Mouse (Mus musculus) embryo, embryonic 9.5 days (tissue): ENCODE measurements around the gene Fgfr1op.
"Not testable (repeated sequence)": the region's sequence is repeated elsewhere in the genome, so short reads cannot be mapped to it uniquely, and the experiment has no call there.

Source experiments
- DNase-seq: peaks from one replicate; pipeline ENCODE4 v3.0.0-alpha.2; 2017; ENCODE audit errors: extremely low spot score

Fgfr1op gene

DNA sequence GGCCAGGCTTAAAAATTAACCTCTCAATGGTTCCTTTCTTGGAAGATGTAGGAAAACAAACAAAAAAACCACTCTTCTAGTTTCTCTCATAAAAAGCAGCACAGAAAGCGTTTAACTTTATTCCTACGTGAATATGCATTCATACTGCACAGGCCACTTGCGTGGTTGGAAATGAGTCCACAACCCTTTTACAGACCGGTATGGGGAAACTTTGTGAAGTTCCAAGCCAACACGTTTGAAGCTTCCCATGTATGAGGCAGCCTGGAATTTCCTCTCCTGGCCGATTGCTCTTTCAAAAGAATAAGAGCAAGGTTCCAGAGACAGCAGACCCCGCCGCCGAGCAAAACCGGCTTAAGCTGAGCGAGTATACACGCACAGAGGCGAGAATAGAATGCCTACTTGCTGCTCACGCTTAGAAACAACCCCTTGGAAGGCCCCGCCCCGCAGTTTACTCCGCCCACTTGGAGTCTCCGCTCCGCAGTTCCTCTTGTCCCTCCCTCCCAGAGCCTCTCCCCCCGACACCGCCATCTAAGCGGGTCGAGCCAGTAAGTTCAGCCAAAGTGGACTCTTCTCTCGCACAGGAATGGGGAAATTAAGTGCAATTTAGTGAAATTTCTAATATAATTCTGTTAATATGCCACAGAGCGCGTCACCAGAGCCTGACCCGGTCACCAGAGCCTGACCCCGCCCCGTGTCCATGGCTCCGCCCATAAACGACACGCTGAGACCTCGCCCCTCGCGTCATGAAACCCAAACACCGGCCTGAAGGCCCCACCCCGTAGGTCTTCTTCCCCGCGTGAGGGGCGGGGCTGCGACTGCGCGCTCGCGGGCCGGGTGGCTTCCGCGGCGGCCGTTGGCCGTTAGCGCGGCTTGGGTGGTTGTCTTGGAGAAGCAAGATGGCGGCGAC is at the start of gene Fgfr1op:
Gene Fgfr1op, plus strand, starts transcription at position 801 of the 907 bp plus-strand sequence.
- DNase-seq, result peak; percentile 20

DNA sequence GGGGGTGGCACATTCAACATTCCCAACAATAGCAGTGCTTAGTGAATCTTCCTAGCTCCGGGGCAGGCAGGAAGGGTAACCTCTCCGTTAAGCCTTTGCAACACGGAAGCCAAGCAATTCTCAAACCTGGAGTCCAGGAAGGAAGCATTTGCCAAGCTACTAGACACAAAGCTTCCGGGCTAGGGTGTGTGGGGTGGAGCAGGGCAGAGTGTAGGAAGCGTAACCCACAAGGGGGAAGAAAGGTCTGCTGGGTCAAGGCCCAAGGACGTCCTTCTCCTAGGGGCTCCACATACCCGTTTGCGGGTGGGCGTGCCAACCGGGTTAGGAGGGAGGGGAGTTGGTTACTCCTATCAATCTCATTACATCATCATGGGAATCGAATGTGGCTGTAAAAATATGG is 48.9 kb upstream of the Fgfr1op start:
- DNase-seq, result not testable (repeated sequence)

- DNase-seq, result not testable (repeated sequence)
Measured at GRCm38 (mm10) chr17:8116928-8117327, 48.4 kb upstream of the Fgfr1op start.

- not testable (repeated sequence) for DNase-seq
Measured at GRCm38 (mm10) chr17:8122974-8123373, 42.3 kb upstream of the Fgfr1op start.

DNA sequence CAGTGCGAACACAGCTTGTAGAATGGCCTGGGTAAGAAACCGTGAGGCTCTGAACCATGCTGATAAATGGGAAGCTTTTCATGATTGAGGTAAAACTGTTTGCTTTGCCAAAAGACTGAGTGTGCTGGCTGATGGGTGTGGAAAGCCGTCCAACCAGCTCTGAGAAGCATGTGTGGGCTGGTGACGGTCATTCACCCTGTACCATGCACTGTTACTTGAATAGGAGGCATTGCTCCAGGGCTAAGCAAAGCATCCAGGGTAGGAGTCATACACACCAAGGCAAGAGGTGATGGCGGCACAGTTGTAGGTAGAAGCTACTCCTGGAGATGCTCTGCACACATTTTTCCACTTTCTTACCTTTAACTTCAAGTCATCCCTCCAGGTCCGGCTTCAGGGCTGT is 40.7 kb upstream of the Fgfr1op start:
- not testable (repeated sequence) for DNase-seq

DNA sequence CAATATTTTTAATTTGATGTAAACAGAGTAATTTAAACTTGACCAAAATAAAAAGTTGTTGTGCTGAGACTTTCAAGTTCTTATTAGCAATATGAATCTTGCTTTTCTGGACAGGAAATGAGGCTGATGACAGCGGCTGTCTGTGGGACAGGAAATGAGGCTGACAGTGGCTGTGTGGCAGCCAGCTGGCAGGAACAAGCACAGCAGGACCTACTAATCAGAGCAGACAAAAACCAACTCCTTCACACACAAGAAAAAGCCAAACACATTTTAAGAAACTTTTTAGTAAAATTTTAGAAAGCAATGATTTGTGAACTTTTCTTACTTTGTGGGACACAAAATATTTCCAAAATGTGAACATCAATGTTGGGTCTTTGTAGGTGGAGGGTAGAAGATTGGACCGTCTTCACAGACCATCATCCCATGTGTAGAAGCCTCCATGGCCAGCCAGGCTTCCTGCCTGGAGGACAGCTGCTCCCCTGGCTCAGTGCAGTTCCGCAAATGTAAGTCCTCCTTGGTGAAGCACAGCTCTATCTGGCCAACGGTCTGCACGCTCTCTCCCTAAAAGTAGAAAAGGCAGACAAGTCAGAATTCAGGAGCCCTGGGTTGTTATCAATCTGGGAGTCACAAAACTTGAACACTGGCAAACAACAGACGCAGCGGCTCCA is 36.8 kb upstream of the Fgfr1op start:
- DNase-seq, result not testable (repeated sequence)

DNA sequence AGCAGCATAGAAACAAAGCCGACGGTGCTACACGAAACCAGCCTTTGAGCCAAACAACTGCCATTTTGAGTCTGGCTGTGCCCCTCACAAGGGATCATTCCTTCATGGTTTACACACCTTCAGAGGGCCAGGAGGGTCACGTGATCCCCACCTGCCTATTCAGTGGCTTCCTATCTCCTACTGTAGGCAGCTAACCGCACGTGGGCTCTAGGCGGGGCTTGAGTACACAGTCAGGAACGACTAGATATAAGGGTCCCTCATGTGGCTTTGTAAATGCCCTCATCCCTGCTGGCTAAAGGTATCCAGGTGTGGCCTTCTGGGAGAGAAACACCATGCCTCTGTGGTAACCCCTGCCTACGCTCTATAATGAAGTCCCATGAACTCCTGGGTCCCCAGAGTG is 35.7 kb upstream of the Fgfr1op start:
- not testable (repeated sequence) for DNase-seq

DNA sequence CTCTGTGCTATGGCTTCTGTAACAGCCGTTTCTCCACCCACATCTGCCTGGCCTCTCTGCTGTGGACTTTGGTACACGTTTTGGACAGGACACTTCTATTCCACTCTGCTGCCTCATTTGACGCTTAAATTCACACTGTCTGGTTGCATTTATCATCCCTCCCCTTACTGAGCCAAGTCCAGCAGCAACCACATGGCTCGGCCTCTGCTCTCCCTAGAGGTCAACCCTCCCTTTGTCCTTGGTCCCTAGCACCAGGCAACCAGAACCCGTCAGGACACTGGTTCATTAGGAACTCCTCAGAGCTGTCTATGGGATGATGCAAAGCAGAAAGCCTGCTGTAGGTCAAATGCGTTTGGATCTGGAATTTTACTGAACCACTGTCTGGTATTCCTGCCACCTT is 34.5 kb upstream of the Fgfr1op start:
- not testable (repeated sequence) for DNase-seq

GRCm38 (mm10) chr17:8138116-8138515 is 27.2 kb upstream of the Fgfr1op start:
- not testable (repeated sequence) for DNase-seq

DNA sequence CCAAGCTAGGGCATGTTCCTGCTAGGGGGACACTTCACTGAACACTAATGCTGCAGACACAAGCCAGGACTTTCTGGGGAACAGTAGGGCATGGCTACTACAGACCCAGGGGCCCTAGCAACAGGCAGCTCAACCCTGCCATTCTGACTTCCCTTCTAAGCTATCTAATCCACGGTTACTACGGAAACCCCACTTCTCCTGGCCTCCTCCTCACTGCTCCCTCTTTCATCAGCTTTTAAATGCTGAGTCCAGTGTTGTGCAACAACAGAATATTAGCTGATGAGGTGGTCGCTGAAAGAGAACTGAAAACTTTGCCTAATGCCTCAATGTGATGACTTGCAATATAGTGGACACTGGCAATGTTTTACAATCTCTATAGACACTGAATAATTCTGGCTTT is 25.1 kb upstream of the Fgfr1op start:
- DNase-seq, result not testable (repeated sequence)

DNA sequence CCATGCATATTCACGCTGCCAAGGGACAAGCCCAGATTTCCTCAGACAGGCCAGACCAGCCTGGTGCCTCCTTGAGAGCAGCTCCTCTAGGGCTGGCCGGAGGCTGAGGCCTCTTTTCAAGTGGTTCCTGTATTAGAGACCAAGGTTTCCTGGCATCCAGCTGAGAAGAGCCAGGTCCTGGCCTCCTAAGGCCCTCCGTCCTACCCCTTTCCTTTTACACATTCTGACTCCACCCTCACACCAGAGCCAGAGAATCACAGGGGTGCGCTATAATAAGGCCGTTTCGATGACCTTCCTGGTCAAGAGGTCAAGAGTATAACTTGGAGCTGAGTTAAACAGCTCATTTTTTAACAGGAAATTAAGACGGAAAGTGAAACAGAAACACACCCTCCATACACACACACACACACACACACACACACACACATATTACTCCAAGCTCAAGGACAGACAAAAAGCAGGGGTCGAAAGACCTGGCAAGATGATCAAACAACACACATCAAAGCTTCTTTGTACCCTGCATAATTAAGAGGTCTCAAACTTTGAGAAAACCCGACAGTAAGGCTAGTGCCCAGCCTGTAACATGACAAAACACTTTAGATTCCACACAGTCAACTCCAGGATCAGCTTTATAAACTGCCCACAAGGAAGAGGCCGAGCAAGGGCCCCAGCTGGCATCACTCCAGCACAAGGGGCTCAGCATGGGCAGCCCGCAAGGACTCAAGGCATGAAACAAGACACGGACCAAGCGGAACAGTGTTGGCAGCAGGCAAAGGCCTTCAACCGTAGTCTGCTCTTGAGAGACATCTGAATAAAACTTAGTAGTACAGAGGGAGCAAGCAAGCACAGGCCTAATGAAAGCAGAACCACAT is 21.3 kb upstream of the Fgfr1op start:
- DNase-seq, result not testable (repeated sequence)

GRCm38 (mm10) chr17:8146931-8147330 is 18.4 kb upstream of the Fgfr1op start:
- DNase-seq, result not testable (repeated sequence)

- DNase-seq, result peak; percentile 48
Measured at GRCm38 (mm10) chr17:8147439-8148316, 17.6 kb upstream of the Fgfr1op start, which contains the start of the genes Gm49673 and Rnaset2a. Gene Gm49673, minus strand, starts transcription at chr17:8147788. Gene Rnaset2a, minus strand, starts transcription at chr17:8148097.

GRCm38 (mm10) chr17:8155010-8155409 is 10.3 kb upstream of the Fgfr1op start:
- DNase-seq, result not testable (repeated sequence)

DNA sequence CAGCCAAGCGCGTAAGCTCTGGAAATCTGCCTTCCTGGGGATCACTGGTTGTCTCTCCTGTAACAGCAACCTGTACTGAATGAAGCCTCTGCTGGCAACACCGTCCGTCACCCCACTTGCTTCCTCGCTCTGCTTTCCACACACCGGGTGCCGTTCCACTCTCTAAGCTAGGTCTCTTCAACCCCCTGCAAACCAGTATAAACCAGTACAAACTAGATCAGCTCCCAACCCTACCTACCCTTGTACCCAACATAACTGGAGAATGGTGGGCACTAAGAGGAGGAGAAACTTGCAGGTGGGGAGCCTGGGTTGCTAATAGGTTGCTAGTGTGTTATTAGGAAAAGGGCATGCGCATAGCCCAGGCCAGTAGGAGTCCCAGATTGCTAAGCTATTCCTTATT is 9.3 kb upstream of the Fgfr1op start:
- DNase-seq, result not testable (repeated sequence)

DNA sequence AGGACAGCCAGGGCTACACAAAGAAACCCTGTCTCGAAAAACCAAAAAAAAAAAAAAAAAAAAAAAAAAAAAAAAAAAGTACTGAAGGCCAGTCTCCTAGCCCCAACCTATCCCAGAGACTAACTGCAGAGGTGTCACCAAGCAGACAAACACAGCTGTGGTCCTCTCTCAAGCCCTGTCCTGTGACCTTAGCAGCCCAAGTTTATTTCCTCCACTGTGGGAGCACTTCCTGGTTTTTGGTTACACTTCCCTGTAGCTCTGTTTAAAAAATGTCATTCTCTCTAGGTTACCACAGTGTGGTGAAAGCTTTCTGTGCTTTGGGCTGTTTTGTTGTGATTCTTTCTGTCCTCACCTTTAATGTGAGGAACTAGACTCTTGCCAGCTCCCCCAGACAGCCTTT is 6.7 kb upstream of the Fgfr1op start:
- not testable (repeated sequence) for DNase-seq

GRCm38 (mm10) chr17:8160969-8161368 is 4.3 kb upstream of the Fgfr1op start:
- not testable (repeated sequence) for DNase-seq

DNA sequence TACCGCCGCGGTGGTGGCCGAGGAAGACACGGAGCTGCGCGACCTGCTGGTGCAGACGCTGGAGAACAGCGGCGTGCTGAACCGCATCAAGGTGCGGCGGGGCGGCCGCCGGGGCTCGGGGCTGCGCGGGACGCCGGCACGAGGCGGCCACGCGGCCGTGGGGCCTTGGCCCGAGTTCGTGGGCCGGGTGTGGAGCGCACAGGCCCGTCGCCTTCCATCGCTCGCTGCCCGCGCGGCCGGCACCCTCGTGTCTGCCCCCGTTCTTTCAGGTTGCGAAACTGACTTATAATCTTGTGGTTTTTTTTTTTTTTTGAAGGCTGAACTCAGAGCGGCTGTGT is 276 bp downstream of the Fgfr1op start:
- DNase-seq, result peak; percentile 5

DNA sequence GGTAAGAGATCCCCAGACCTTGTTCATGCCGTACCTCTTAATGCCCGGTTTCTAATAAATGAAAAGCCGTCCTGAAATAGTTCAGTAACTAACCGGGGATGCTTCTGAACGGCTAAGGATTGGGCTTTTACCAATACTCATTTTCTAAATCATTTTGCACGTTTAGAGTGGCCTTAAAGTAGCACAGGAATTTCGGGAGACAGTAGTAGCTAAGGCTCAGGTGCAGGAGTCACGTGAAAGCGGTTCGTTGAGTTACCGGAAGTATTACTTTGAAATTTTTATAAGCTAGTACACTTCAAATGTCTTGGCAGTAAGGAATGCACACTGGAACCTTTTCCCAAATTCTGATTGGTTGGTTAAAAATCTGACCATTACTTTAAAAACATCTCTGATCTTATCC is 676 bp downstream of the Fgfr1op start:
- DNase-seq, result not testable (repeated sequence)

DNA sequence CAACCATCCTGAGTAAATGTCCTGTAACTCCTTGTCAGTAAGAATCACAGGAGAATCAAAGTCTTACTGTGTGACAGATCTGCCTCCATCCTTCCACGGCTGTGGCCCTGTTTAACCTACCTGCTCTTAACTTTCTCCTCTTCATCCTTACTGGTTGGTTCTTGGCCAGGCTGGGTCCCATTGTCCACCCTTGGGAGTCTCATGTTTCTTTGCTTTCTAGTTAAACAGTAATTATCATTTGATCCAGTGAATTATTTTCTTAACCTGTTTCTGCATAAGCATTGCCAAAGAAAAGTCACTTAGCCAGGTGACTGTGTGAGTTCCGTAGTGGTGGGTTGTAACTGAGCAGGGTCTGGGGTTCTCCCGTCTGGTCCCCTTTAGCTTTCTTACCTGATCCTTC is 1.2 kb downstream of the Fgfr1op start:
- not testable (repeated sequence) for DNase-seq

DNA sequence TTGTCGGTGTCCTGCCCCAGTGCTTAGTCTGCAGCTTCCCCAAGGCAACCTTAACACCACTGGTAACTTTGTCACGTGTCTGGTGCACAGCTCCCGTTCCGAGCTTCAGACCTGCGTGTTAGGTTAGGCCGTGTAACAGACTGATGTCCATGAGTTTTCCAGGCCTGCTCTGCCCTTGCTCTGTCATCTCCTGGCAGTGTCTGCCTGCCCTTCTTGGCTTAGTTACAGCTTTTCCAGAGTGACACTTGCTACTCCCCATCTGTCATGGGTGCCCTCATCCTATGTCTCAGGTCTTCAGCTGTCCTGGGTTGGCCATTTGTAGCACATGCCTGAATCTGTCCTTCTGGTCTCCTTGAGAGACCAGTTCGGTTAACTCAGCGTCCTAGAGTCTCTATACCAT is 2.1 kb downstream of the Fgfr1op start:
- not testable (repeated sequence) for DNase-seq
